Mouse (Mus musculus) c-Kit-positive CD71-positive TER-119-negative erythroid progenitor cells, embryonic 14.5 days (primary cell): ENCODE measurements at regions not wholly inside any gene's neighbourhood (a gene's known extent, or its start where the extent isn't known, plus 50 kb on each side); places are given as distances from the start of the nearest gene placed in this dataset.
"Not testable (repeated sequence)": the region's sequence is repeated elsewhere in the genome, so short reads cannot be mapped to it uniquely, and the experiment has no call there.

ENCODE experiments used
- DNase-seq: peaks from one replicate; pipeline ENCODE4 v3.0.0-alpha.2; 2013; ENCODE audit warnings: low read depth

GRCm38 (mm10) chr8:39833251-39833650 is 841.6 kb upstream of the Adam24 start:
- DNase-seq, result no peak

- DNase-seq, result no peak
These were observed 828.0 kb upstream of the Adam24 start for GRCm38 (mm10) chr8:39846854-39847253.

- DNase-seq, result no peak
These were observed 812.3 kb upstream of the Adam24 start for GRCm38 (mm10) chr8:39862544-39862943.

- no peak for DNase-seq
These were observed 772.6 kb upstream of the Adam24 start for GRCm38 (mm10) chr8:39902251-39902650.

- no peak for DNase-seq
These were observed 762.0 kb upstream of the Adam24 start for GRCm38 (mm10) chr8:39912926-39913325.

GRCm38 (mm10) chr8:39921336-39921735 is 753.5 kb upstream of the Adam24 start:
- DNase-seq, result no peak

- DNase-seq, result no peak
These were observed 751.1 kb upstream of the Adam24 start for GRCm38 (mm10) chr8:39923741-39924140.

GRCm38 (mm10) chr8:39950178-39950896 is 724.5 kb upstream of the Adam24 start:
- DNase-seq, result no peak

GRCm38 (mm10) chr8:39954497-39954896 is 720.4 kb upstream of the Adam24 start:
- no peak for DNase-seq

GRCm38 (mm10) chr8:39954924-39955323 is 720.0 kb upstream of the Adam24 start:
- DNase-seq, result no peak

GRCm38 (mm10) chr8:40005207-40005837 is 669.6 kb upstream of the Adam24 start:
- no peak for DNase-seq

- DNase-seq, result no peak
These were observed 655.5 kb upstream of the Adam24 start for GRCm38 (mm10) chr8:40019281-40019943.

GRCm38 (mm10) chr8:40064145-40064544 is 610.7 kb upstream of the Adam24 start:
- no peak for DNase-seq

GRCm38 (mm10) chr8:40071131-40071530 is 603.7 kb upstream of the Adam24 start:
- no peak for DNase-seq

GRCm38 (mm10) chr8:40080976-40081375 is 593.9 kb upstream of the Adam24 start:
- DNase-seq, result not testable (repeated sequence)

GRCm38 (mm10) chr8:40084129-40084528 is 590.7 kb upstream of the Adam24 start:
- no peak for DNase-seq

GRCm38 (mm10) chr8:40089377-40089776 is 585.5 kb upstream of the Adam24 start:
- no peak for DNase-seq

- DNase-seq, result no peak
These were observed 550.5 kb upstream of the Adam24 start for GRCm38 (mm10) chr8:40124402-40124801.

- no peak for DNase-seq
These were observed 547.7 kb upstream of the Adam24 start for GRCm38 (mm10) chr8:40127141-40127540.

GRCm38 (mm10) chr8:40132662-40133257 is 542.1 kb upstream of the Adam24 start:
- DNase-seq, result peak; percentile 16

- DNase-seq, result peak; percentile 34
These were observed 523.7 kb upstream of the Adam24 start for GRCm38 (mm10) chr8:40150911-40151797.

- DNase-seq, result no peak
These were observed 522.4 kb upstream of the Adam24 start for GRCm38 (mm10) chr8:40152451-40152850.
